Mouse (Mus musculus) frontal cortex, adult 2 months (tissue): Measurements from ENCODE around the gene Tspan5. TPM values are rescaled to one million over a fixed set of nuclear protein-coding genes. Genes with fewer than 3 reads are reported as not detected.

Experiments
- DNase-seq, 2 experiments: peaks; one replicate each; pipeline ENCODE4 v3.0.0; 2022; ENCODE audit warnings: low spot score in 1 of 2; ENCODE audit errors: extremely low spot score in 1 of 2
- polyA plus RNA-seq: library from polyadenylated mRNA; depleted of rRNA; stranded (reverse); fragments of >200 nt; gene quantifications from 2 replicates; pipeline ENCODE4 v1.2.3, GENCODE M21; 2012

The Tspan5 gene
- polyA plus RNA-seq, 1 experiment = 196 TPM

DNA sequence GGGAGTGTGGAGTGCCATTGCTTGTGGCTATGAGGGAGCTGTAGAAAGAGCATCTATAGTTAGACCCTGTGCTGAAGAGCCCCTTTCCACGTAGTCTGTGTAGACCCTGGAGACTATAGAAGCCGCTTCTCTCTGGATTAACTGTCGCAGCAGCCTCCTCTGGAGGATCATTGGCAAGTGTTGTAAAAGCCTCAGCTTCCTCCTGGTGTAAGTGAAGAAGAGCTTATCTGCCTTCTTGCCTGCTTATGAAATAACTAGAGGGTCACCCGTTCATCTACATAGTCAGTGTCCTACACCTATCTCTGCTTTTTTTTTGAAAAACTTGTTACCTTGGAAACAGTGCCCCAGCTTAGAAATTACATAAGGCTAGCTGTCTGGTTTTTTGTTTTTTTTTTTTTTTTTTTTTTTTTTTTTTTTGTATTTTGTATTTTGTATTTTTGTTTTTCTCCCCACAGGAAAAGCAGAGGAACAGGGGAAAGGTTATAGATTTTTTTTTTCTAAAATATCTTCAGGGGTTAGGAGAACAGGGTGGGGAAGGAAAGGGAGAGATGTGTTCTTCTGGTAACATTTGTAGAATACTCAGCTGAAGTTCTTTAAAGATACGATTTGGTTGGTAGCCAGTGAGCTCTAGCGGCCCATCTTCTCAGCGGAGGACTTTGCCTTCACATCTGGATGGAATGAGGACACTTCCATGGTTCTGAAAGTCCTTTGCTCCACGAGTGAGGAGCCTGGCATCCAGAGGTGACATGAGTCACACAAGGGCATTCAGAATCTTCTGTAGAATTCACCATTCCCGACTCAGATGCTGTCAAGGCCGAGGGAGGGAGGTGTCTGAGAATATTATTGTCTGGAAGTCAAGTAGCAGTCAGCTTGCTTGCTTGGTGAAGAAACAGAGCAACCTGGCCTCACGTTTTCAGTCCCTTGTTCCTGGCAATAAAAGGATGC is 62.4 kb downstream of the Tspan5 start:
- no peak for DNase-seq

DNA sequence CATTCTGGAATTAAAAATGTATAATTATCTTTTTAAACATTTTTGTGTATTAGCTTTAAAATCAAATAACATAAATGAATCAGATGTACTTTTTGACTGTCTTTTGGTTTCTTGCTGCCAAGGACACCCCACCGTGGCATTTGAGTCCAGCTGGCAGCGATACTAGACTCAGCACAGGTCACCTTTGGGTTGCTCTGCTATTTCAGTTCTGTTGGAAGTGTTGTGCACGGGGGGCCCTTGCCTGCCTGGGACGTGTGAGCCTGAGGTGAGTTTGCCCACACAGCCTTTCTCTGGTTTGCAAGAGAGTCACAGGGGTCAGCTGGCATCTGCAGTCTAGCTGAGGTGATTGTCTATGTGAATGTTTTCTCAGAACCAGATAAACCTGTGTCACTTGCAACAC is 65.8 kb downstream of the Tspan5 start:
- DNase-seq = no peak

DNA sequence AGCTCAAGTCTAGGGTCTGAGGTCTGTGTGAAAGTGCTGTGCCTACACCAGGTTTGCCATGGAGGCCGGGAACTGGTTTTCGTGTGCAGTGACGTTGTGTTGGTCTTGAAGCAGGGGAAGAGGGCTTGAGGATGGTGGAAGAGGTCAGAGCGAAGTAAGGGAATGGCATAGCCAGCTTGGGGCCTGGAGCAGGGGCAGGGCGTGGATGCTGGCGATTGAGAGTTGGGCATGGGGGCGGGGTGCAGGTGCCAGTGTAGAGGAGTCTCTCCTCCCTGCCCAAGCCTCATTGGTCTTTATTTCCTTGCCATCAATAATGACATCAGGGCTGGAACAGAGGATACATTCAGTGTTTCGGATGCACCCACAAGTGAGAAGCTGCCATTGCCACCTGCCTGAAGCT is 67.5 kb downstream of the Tspan5 start:
- DNase-seq = no peak

DNA sequence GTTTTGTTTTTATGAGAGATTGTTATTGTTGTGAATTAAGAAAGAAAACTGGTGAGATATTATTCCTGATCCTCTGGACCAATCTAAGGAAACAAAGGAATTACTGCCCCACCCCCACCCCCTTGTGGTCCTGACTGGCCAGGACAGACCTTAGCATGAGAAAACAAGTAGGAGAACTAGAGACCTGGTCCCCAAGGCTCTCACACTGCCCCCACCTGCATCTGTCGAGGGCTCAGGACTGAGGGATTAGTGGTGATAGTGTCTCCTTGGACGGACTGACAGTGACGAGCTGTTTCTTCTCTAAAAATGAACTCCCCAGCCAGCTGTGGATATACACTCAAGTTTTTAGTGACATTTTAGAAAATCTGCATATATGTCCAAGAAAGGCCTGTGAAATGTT is 70.6 kb downstream of the Tspan5 start:
- no peak for DNase-seq

DNA sequence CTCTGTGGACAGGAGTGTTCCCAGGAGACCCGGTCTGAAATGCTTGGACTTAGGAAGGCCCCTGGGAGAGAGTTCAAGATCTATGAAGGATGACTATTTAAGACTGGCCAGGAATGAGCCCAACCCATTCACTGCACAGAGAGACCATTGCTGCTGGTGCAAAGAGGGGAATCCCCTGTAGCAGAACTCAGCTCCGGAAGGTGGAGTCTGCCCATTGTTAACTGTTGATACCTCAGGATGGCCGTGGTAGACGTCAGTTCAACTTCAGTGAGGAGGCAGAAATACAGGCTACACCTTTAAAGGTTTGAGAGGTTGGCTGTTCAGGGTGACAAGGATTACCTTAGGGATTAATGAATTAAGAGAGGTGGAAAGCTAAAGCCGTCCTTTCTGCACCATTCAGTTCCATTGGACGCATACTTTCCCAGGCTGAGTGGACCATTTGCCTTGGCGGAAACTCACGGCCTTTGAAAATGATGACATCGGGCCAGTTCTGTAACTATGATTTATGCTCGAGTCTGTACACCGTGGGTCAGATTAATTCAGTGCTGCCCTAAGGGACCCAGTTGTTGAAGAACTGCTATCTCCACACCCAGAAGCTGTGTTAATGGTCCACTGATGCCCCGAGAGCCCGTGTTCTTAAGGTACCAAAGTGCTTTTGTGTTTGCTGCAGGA is 71.3 kb downstream of the Tspan5 start:
- no peak for DNase-seq

DNA sequence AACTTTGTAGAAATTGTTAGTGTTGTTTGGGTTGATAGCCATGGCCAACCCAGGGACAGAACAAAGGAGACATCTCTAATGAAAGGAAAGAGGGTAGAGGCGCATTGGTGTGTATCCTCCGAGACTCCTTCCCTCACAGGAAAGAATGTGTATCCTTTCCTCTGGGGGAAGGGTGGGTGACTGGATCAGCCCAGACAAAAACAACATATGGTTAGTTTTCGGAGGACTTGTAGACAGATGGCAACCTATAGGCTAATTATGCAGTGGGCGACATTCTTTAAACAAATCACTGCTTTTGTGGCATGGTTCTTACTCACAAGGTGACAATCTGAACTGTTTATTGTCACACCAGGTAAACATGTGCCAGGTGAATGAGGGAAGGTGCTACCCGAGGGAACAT is 72.5 kb downstream of the Tspan5 start:
- DNase-seq = peak; percentile 41 to 66

DNA sequence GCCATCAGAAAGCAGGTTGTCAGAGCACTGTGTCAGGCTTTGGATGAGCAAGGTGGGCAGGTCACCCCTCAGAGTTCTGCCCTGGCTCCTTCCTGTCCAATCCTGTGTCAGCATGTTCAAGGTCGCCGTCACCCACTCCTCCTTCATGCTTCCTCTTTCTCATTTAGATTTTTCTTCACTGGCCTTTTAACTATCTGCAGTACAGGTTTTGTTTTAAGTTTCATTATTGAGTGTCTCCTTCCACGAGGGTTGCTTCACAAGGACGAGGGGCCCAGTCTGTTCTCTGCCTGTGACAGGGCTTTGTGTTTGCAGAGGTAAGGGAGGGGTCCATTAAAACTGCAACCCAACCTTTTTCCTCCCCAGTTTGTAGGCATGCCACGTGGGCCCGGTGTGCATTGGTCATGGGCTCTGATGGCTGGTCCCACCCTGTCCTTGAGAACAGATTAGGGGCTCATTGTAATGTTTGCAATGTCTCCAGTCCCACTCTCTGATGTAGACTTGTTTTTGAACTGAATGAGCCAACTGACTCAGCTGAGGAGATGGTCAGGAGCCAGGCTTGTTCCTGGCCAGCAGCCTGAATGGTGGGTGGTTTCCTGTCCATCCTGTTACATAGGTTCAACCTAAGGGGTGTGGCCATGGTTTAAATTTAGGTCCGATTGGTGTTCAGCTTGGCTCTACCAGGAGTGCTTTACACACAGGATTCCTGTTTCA is 73.3 kb downstream of the Tspan5 start:
- DNase-seq = no peak

DNA sequence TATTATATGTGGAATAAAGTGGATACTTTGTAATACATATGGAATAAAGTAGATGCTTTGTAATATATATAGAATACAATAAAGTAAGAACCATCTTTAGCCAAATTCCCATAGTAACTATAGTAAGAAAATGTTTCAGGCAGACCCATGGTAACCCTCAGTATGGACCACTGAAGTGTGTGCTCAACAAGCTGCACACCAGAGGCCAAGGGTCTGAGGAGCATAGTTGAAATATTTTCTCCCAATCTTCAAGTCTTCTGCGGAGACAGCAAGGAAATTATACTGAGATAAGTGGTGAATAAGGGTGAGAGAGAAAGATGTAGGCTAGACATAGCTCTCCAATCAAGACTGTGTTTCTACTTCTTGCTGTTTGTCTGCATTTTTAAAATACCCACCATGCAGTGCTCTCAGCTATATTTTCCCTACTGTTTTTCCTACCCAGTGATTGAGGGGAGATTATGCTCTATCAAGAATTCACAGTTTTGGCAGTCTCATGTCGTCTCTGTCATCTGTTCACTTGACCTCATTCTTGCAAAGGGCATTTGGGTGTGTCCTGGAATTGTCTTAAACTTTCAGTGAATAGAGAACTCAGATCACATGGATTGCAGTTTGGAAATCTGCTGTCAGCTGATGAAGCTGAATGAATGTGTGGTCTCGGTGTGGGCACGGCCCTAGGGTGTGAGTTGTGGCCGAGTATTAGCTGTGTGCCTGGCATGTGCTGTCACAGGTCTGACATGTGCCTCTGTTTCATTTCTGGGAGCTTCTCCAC is 75.1 kb downstream of the Tspan5 start:
- DNase-seq = no peak

DNA sequence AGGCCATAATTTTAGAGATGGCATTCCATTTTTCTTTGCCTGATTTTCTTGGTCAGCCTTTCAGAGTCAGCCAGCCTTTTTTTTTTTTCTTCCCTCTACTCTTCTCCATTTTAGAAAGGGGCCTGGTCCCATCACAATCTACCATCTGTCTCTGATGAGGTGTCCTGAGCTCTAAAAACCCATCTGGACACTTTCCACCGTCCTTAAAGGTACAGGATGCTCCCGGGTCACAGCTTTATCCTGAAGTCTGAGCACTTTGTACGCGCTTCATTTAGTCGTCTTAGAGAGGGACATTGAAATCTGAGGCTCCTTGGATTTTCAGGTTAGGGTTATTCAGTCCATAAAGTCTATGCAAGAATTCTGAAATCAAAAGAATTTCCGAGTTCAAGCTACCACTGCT is 77.9 kb downstream of the Tspan5 start:
- DNase-seq = no peak

DNA sequence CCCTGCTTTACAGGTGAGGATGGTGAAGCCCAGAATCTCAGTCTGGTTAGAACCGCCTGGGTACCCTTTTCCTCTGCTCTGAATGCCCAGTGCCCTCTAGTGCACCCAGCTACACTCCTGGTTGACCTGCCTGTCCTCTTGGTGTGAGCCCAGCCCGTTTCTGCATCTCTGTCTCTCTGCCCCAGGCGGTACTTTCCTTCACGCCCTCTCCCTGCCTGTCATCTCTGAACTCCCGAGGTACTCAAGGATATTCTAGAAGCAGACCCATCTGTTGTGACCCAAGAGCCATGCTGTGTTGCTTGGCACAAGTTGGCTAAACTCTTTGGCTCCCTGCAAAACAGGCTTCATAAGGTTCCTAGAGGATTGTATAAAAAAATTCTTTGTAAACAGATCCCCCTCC is 78.3 kb downstream of the Tspan5 start:
- DNase-seq = no peak

DNA sequence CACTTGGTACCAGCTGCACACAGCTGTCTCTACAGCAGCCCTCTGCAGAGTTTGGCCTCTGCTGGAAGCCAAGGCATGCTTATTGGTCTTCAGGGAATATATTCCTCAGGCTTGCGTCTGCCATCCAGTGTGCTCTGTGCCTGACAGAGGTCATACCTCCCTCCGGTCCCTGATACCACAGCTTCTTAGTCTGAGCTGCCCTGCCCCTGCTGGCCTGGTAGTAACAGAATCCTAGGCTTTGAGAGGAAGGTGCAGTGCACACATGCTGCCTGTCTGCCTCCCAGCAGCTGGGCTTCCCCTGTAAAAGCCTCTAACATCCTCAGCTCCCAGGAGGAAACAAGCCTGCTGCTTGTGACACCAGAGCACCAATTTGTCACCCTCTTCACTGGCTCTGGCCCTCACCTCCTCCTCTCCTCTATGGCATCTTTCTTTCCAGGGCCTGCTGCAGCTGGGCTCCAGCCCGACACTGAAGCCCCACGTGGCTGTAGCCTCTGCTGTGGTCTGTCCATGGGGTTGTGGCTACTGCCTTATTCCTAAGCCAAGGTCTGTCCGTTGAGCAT is 80.0 kb downstream of the Tspan5 start:
- no peak for DNase-seq

DNA sequence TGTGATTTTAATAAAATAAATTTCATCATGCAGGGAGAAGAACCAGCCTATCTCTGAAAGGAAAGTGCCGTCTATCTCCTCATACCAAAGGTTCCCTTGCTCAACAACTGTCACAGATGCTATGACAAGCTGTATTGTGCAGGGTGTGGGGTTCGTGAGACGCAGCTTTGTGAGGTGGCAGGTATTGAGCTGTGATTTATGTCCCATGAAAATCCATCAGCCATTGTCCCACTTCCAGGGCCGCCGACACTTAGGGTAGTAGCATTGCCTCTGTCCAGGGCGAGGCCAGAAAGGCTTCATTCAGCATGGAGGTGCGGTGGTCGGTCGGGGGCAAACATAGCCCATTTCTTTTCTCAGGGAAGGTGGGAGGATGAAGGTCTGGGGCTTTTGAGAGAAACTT is 81.9 kb downstream of the Tspan5 start:
- no peak for DNase-seq

DNA sequence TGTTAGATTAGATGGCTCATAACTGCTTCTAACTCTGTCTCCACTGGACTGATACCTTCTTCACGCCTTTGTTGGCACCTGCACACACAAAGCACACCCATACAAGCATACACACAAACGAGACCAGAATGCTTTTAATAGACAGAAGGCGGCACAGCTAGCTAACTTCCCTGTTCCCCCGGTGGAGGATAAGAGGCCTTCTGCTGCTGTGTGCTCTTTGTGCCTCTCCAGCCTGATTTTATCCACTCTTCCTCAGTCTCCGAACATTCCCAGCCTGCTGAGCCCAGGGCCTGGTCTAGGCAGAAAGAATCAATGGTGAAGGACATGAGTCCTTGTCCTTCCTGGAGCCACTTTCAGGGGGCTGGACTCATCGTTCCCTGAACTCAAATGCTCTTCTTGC is 83.3 kb downstream of the Tspan5 start:
- DNase-seq = no peak

DNA sequence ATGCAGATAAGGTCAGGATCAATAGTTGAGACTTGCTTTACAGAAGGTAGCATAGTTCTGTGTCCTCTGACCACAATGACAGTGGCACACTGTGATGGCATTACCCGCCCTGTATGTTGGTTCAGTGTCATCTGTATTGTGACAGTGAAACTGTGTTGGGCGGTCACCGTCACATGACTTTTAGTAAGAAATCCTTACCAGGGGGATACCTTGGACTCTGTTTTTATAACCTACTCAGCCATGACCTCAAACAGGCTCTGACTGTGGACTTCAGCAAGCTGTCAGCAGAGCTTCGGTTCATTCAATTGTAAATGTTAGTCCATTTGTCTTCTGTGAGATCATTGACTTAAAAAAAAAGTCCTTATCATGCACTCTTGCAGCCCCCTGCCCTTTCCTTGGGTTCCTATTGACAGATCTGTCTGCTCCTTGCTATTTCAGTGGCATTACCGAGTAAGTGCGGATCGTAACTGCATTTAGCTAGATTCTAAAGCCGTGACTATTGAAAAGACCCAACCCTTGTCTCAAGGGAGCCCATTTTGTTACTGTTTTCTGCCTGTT is 84.3 kb downstream of the Tspan5 start:
- DNase-seq = no peak

DNA sequence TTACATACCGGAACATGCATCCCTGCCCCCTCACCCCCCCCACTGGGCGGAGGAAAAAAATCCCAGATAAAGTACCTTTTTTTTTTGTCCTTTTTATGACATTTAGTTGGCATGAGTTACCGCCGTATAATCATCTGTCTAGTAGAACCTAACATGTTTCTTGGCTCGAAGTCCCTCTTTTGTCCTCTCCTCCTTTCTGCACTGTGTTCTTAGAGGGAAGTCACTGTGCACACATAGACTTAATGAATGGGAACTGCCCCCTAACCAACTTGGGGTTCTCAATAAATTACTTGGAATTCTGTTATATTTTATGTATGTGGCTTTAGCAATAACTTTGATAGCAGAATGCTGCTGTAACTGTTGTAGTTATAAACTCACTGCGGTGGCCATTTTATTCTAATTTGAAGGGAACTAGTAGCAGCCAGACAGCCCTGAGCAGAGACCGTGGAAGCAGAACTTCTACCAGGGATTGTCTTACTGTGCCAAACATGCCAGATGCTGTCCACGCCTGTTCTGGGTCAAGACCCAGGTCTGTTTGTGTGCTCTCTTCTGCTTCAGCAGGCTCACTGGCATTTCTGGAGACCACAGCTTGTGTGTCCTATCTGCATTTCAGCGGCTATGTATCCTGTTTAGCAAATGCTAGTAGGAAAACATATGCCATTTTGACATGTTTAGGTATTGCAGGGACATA is 91.0 kb downstream of the Tspan5 start:
- DNase-seq = no peak

DNA sequence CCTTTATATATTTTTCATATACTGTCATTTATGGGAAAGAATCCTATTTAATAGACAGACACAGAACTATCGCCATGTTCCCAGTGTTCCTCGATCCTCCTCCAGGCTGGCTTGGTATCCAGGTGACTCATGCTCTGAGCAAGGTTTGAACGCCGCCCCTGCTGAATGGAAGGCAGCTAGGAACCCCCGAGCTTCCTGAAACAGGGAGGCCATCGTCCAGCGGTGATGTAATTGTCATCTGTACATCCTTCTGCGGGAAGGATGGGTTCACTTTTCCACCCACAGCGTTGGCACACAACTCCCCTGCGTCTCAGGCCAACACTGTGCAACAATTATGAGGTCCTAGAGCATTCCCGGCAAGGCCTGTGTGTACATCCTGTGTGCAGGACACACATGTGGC is 92.2 kb downstream of the Tspan5 start:
- peak in 1 of 2 experiments; percentile 71 for DNase-seq

DNA sequence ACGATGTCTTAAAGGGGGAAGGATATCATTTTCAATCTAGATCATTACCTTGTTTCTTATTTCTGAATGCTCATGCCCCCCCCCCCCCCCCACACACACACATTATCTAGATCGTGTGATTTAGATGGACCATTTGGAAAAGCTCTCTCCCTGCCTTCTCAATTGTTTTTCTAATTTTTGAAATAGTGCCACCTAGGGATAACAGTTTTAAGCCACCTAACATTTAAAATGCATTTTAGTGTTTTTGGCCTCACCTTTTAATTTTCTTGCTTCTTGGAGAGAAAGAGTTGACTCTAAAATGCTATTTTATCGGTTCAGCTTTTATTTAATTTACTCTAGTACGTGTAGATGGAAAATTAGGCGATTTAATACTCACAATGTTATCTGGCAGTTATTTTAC is 94.9 kb downstream of the Tspan5 start:
- no peak for DNase-seq

DNA sequence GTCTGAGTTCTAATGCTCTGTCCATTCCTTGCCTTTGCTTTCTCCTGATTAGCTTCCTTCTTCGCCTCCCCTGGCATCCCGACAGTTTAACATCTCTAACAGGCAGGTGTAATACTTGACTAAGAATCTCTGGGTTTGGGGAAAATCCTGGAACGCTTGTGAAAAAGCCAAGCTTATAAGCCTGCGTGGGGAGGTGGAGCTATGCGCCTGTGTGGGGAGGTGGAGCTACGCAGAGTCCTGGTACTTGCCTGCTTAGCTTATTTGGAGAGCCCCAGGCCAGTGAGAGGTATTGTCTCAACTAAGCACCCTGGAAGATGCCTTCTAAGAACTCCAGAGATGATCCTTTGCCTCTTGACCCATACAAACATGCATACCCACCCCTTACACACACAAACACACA is 95.7 kb downstream of the Tspan5 start:
- DNase-seq = no peak

DNA sequence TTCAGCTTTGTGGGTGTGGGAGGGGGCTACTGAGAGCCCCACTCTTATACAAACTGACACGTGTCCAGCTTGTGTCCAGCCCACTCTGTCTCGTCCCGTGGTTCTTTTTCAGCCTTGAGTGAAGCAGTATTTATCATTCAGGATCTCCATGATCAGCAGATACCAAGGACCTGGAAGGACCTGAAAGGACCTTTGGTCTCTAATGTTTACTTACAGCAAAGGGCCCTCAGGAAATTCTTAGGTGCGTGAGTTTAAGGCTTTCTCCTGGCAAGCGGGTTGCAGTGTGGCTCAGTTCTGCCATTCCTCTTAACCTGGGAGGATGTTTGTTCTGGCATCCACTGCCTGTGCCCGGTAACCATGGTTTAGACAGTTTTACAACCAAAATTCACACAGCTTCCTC is 97.7 kb downstream of the Tspan5 start:
- no peak for DNase-seq
